Mouse (Mus musculus) neural tube, embryonic 11.5 days (tissue): Measurements from ENCODE around the gene Cmtr1. TPM values are rescaled to one million over a fixed set of nuclear protein-coding genes. Genes with fewer than 3 reads are reported as not detected.
"Not testable (repeated sequence)": the region's sequence is repeated elsewhere in the genome, so short reads cannot be mapped to it uniquely, and the experiment has no call there.

Experiments
- ATAC-seq: fragments of 200-750 bp; cut with Nextera tagmentation; 2 replicates; pipeline ENCODE4 v1.8.0; 2017; ENCODE audit warnings: moderate number of reproducible peaks, mild to moderate bottlenecking, moderate TSS enrichment, moderate library complexity; ENCODE audit not compliant: insufficient read depth, low FRiP score, low TSS enrichment
- DNase-seq: peaks from one replicate; pipeline ENCODE4 v3.0.0-alpha.2; 2015; ENCODE audit warnings: low spot score
- H3K27ac ChIP-seq: fragments of 300-500 bp; sonication (generic); 2 replicates; pipeline ENCODE4 v1.5.1; 2014; ENCODE audit warnings: low read depth, mild to moderate bottlenecking, low read length
- H3K27me3 ChIP-seq: fragments of 300-500 bp; sonication (generic); 2 replicates; pipeline ENCODE4 v1.6.1; 2014; ENCODE audit warnings: mild to moderate bottlenecking, low read length, mixed read lengths; ENCODE audit not compliant: control insufficient read depth, insufficient read depth
- H3K36me3 ChIP-seq: fragments of 300-500 bp; sonication (generic); 2 replicates; pipeline ENCODE4 v1.6.1; 2014; ENCODE audit warnings: mild to moderate bottlenecking, low read length, moderate library complexity, mixed read lengths; ENCODE audit not compliant: control insufficient read depth, insufficient read depth
- H3K4me1 ChIP-seq: fragments of 300-500 bp; sonication (generic); 2 replicates; pipeline ENCODE4 v1.6.1; 2014; ENCODE audit warnings: low read length, mixed read lengths; ENCODE audit not compliant: control insufficient read depth, insufficient read depth
- H3K4me2 ChIP-seq: fragments of 300-500 bp; sonication (generic); 2 replicates; pipeline ENCODE4 v1.6.1; 2014; ENCODE audit warnings: low read depth, mild to moderate bottlenecking, moderate library complexity
- H3K4me3 ChIP-seq: fragments of 300-500 bp; sonication (generic); 2 replicates; pipeline ENCODE4 v1.5.1; 2014; ENCODE audit warnings: low read depth, low read length
- H3K9ac ChIP-seq: fragments of 300-500 bp; sonication (generic); 2 replicates; pipeline ENCODE4 v1.6.1; 2014; ENCODE audit warnings: mild to moderate bottlenecking, low read length
- H3K9me3 ChIP-seq: fragments of 300-500 bp; sonication (generic); 2 replicates; pipeline ENCODE4 v1.6.1; 2016; ENCODE audit warnings: low read length; ENCODE audit not compliant: control insufficient read depth
- WGBS: fragments of 180-500 bp; shearing (Covaris S2); extraction: QIAGEN DNeasy Blood & Tissue Kit; methylation state at CpG from one replicate; pipeline ENCODE4 v1.1.7; 2014; 5-methylcytosine and 5-hydroxymethylcytosine counted together
- polyA plus RNA-seq: library from polyadenylated mRNA; unstranded; fragments of >200 nt; fragmentation: Nextera tagmentation; extraction: Ambion mirVana; gene quantifications from 2 replicates; pipeline ENCODE4 v1.2.1, GENCODE M21; 2014

The Cmtr1 gene
- polyA plus RNA-seq, 1 experiment from 2014 or later: 147 TPM

DNA sequence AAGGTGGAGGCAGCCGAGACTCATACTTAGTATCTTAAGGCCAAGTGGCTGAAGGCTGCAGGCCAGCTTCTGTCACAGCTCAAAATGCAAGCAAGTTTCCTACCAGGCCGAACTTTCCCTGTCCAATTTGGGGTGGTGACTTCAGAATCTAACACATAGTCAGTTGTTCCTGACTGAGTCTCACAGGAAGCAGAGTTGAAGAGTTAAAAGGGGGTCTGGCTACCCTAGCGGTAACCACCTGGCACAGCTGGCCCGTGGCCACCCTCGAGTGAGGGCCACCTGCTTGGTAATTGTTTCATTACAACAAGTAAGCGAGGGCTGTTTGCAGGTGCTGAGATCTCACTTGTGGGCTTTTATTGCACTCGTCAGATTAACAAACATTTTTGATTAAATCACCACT is 52.2 kb downstream of the Cmtr1 start:
- H3K36me3 ChIP-seq: no peaks in the 10 kb centered on the region
- no peak overlapping the region for H3K9ac ChIP-seq
- H3K9me3 ChIP-seq: no peaks in the 10 kb centered on the region
- ATAC-seq: no peak
- WGBS: 62% methylated on average over 7 of the region's 7 CpGs
- H3K27ac ChIP-seq: no peak overlapping the region
- H3K4me1 ChIP-seq: peaks cover 14% of the 10 kb centered on the region
- H3K4me3 ChIP-seq: no peak overlapping the region
- DNase-seq: no peak
- no peaks in the 10 kb centered on the region for H3K27me3 ChIP-seq
- no peak overlapping the region for H3K4me2 ChIP-seq

- H3K4me1 ChIP-seq: peaks cover 11% of the 10 kb centered on the region
- H3K36me3 ChIP-seq, H3K4me3 ChIP-seq, ATAC-seq, DNase-seq, H3K9me3 ChIP-seq, H3K27ac ChIP-seq, H3K4me2 ChIP-seq, H3K9ac ChIP-seq, H3K27me3 ChIP-seq: not testable (repeated sequence)
- 95% methylated on average over 4 of the region's 4 CpGs for WGBS
Observed at GRCm38 (mm10) chr17:29713734-29714133, 53.3 kb downstream of the Cmtr1 start.

DNA sequence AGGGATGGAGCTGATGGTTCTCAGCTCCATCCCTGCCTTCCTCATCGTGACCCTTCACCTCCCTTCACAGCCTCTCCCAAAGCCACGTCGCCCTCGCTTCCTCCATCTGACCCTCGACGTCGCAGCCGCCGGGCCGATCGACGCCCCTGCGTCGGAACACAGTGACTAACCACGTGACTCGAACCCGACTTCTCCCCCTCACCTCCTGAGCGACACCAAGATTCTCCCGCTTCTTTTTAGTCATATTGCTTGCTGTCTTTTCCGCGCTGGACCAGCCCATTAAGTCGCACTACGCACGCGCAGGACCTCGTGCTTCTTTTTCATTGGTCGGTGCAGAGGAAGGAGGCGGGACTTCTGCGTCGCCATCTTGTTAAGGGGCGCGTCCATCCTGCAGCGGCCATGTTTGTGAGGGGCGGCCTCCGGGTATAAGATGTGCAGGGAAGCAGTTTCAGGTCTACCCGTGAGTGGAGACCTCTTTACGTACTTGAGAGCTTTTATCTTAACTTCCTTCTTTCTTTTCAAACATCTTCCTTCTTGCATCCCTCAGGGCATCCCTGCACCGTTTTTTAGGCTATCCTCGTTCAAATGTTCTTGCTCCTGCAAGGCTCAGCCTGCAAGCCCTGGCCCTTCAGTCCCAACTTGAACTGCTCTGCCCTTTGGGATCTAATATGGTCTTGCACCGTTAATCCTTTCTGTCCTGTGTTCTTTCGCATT is 56.5 kb downstream of the Cmtr1 start, which contains the start of gene Ccdc167:
TSS of gene Ccdc167 (minus strand) at position 313 of the 714 bp plus-strand sequence.
- ATAC-seq (peak; percentile 86), DNase-seq (peak; percentile 97)
- Histone ChIP-seq H3K36me3 (no peaks in the 10 kb centered on the region), H3K27ac (no peak within 1 kb of the TSS; the same call in 1 of the 2 replicates), H3K4me3 (peak within 1 kb of the TSS; percentile 37), H3K4me2 (peak within 1 kb of the TSS; percentile 69), H3K9me3 (no peaks in the 10 kb centered on the region), H3K27me3 (no peaks in the 10 kb centered on the region), H3K4me1 (peaks cover 3% of the 10 kb centered on the region; the same call in 1 of the 2 replicates), H3K9ac (peak within 1 kb of the TSS; percentile 55)
- 5% methylated on average over 41 of the region's 41 CpGs for WGBS

GRCm38 (mm10) chr17:29718660-29719059 is 58.3 kb downstream of the Cmtr1 start:
- Histone ChIP-seq H3K4me2 (no peak overlapping the region), H3K9me3 (no peaks in the 10 kb centered on the region), H3K9ac (no peak overlapping the region), H3K4me3 (no peak overlapping the region), H3K36me3 (no peaks in the 10 kb centered on the region), H3K27me3 (no peaks in the 10 kb centered on the region), H3K27ac (no peak overlapping the region), H3K4me1 (peaks cover 3% of the 10 kb centered on the region; the same call in 1 of the 2 replicates)
- ATAC-seq (no peak), DNase-seq (no peak)
- WGBS: 93% methylated on average over 8 of the region's 8 CpGs

- DNase-seq: no peak
- H3K4me2 ChIP-seq: no peak overlapping the region
Observed at GRCm38 (mm10) chr17:29719628-29720575, 59.5 kb downstream of the Cmtr1 start.

GRCm38 (mm10) chr17:29720755-29721365 is 60.5 kb downstream of the Cmtr1 start:
- Histone ChIP-seq H3K4me1 (peaks cover 3% of the 10 kb centered on the region; the same call in 1 of the 2 replicates), H3K27me3 (no peaks in the 10 kb centered on the region), H3K9me3 (no peaks in the 10 kb centered on the region), H3K4me3 (no peak overlapping the region), H3K36me3 (no peaks in the 10 kb centered on the region), H3K27ac (no peak overlapping the region), H3K4me2 (no peak overlapping the region), H3K9ac (no peak overlapping the region)
- ATAC-seq (no peak), DNase-seq (no peak)
- WGBS: 71% methylated on average over 11 of the region's 11 CpGs

More at GRCm38 (mm10) chr17:29719628-29720575, 59.5 kb downstream of the Cmtr1 start:
- Histone ChIP-seq H3K36me3 (no peaks in the 10 kb centered on the region), H3K4me3 (no peak overlapping the region), H3K27me3 (no peaks in the 10 kb centered on the region), H3K9ac (no peak overlapping the region), H3K27ac (no peak overlapping the region), H3K9me3 (no peaks in the 10 kb centered on the region), H3K4me1 (peaks cover 3% of the 10 kb centered on the region; the same call in 1 of the 2 replicates)
- no peak for ATAC-seq
- WGBS: 72% methylated on average over 13 of the region's 13 CpGs

DNA sequence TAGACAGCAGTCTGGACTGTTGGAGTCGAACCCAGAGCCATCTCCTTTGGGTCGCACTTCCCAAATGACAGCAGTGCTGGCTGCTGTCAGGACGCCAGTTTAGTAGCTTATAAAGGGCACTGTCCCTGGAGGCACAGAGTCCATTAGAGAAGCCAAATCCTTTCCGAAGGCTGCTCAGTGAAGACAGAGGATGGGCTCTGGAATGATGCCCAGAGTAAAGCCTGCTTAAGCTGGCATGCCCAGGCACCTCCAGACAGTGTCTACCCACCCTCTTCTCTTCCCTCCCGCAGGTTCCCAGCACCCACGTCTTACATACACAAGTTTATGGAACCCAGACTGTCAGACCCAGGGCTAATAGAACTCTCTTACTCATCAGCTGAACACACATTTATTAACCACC is 64.2 kb downstream of the Cmtr1 start:
- DNase-seq: no peak
- Histone ChIP-seq H3K9me3 (no peaks in the 10 kb centered on the region), H3K4me2 (no peak overlapping the region), H3K4me3 (no peak overlapping the region), H3K4me1 (no peaks in the 10 kb centered on the region), H3K36me3 (no peaks in the 10 kb centered on the region), H3K27ac (no peak overlapping the region), H3K27me3 (no peaks in the 10 kb centered on the region), H3K9ac (no peak overlapping the region)
- no peak for ATAC-seq
- 86% methylated on average over 6 of the region's 6 CpGs for WGBS

GRCm38 (mm10) chr17:29725027-29725620 is 64.7 kb downstream of the Cmtr1 start:
- no peaks in the 10 kb centered on the region for H3K36me3 ChIP-seq
- H3K9me3 ChIP-seq: no peaks in the 10 kb centered on the region
- DNase-seq: no peak
- no peak for ATAC-seq
- H3K4me2 ChIP-seq: no peak overlapping the region
- WGBS: 78% methylated on average over 6 of the region's 6 CpGs
- no peaks in the 10 kb centered on the region; the same call in 1 of the 2 replicates for H3K4me1 ChIP-seq
- no peak overlapping the region for H3K9ac ChIP-seq
- H3K27me3 ChIP-seq: no peaks in the 10 kb centered on the region
- no peak overlapping the region for H3K27ac ChIP-seq
- H3K4me3 ChIP-seq: no peak overlapping the region
